Comparison of ENCODE assay signal across 15 mouse cellular contexts in the genomic region with DNA sequence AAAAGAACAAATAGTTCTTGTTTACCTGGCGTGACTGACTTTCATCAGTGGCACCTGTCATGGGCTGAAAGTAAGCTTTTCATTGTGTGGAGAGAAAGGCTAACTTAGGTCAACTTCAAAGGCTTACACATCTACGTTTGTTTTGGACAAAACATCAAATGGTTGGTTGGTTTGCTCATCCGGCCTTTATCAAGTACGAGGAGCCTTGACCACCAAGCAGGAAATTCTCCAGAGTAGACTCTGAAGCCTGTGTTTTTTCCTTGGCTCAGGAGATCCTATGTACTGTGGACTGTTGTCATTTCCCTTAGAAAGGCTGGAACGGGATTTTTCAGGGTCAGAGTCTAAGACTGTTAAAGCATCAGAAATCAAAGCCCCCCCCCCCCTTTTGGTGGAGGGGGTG.
"Had no signal": no experiment of that assay in that cellular context is flagged by ENCODE, and none has a peak within 500 bp of the region (broad histone marks: within the 10 kb centered on the region; RNA-seq: fewer than 3 reads in every experiment).

No protein-coding gene starts in this region.

- H3K27ac ChIP-seq: limb, embryonic 10.5 days; liver, embryonic 15.5 days; lung, embryonic 15.5 days; macrophage; midbrain, embryonic 15.5 days; neural tube, embryonic 12.5 days had no signal

- H3K9me3 ChIP-seq: limb, embryonic 10.5 days; liver, embryonic 15.5 days; lung, embryonic 15.5 days; megakaryocyte, embryonic 14.5 days; midbrain, embryonic 15.5 days; neural tube, embryonic 12.5 days had no signal

- H3K4me3 ChIP-seq: left cerebral cortex, adult 2 months; limb, embryonic 10.5 days; liver, embryonic 15.5 days; lung, embryonic 15.5 days; megakaryocyte, embryonic 14.5 days; midbrain, embryonic 15.5 days; neural tube, embryonic 12.5 days had no signal

- DNase-seq: kidney, adult 9 months; kidney, postnatal 10 days; kidney, postnatal 4 days; lung, postnatal 14 days; thymus, postnatal 36 days had no signal

- H3K27me3 ChIP-seq: liver, embryonic 15.5 days; lung, embryonic 15.5 days; megakaryocyte, embryonic 14.5 days; midbrain, embryonic 15.5 days; neural tube, embryonic 12.5 days had no signal

- H3K4me1 ChIP-seq: limb, embryonic 10.5 days; liver, embryonic 15.5 days; lung, embryonic 15.5 days; midbrain, embryonic 15.5 days; neural tube, embryonic 12.5 days had no signal

- H3K9ac ChIP-seq: liver, embryonic 15.5 days; lung, embryonic 15.5 days; midbrain, embryonic 15.5 days; neural tube, embryonic 12.5 days had no signal

- H3K36me3 ChIP-seq: limb, embryonic 10.5 days; liver, embryonic 15.5 days; lung, embryonic 15.5 days; midbrain, embryonic 15.5 days; neural tube, embryonic 12.5 days had no signal

- H3K4me2 ChIP-seq: liver, embryonic 15.5 days; lung, embryonic 15.5 days; midbrain, embryonic 11.5 days; midbrain, embryonic 15.5 days; neural tube, embryonic 12.5 days had no signal

- ATAC-seq: intestine, postnatal 0 days; midbrain, embryonic 15.5 days had no signal
